Mouse (Mus musculus) liver, embryonic 13.5 days (tissue): ENCODE data around the gene Dusp27. TPM values are rescaled to one million over a fixed set of nuclear protein-coding genes. Genes with fewer than 3 reads are reported as not detected.

Source experiments
- ATAC-seq: fragments of 200-750 bp; cut with Nextera tagmentation; 2 replicates; pipeline ENCODE4 v1.8.0; 2017; ENCODE audit warnings: low read depth, mild to moderate bottlenecking, moderate number of reproducible peaks, moderate library complexity
- DNase-seq: peaks from one replicate; pipeline ENCODE4 v3.0.0; 2022
- H3K27ac ChIP-seq: fragments of 300-500 bp; sonication (generic); 2 replicates; pipeline ENCODE4 v1.5.1; 2015; ENCODE audit warnings: moderate library complexity, mild to moderate bottlenecking, inconsistent platforms
- H3K27me3 ChIP-seq: fragments of 300-500 bp; sonication (generic); 2 replicates; pipeline ENCODE4 v1.6.1; 2015; ENCODE audit warnings: mild to moderate bottlenecking, inconsistent platforms
- H3K36me3 ChIP-seq: fragments of 300-500 bp; sonication (generic); 2 replicates; pipeline ENCODE4 v1.6.1; 2015; ENCODE audit warnings: mild to moderate bottlenecking, inconsistent platforms
- H3K4me1 ChIP-seq: fragments of 300-500 bp; sonication (generic); replicated peaks from 2 replicates; pipeline ENCODE4 v1.6.1; 2015; ENCODE audit warnings: inconsistent platforms
- H3K4me2 ChIP-seq: fragments of 300-500 bp; sonication (generic); 2 replicates; pipeline ENCODE4 v1.6.1; 2015; ENCODE audit warnings: inconsistent platforms, mild to moderate bottlenecking, moderate library complexity
- H3K4me3 ChIP-seq: fragments of 300-500 bp; sonication (generic); replicated peaks from 2 replicates; pipeline ENCODE4 v1.5.1; 2015; ENCODE audit warnings: mild to moderate bottlenecking, inconsistent platforms
- H3K9ac ChIP-seq: fragments of 300-500 bp; sonication (generic); 2 replicates; pipeline ENCODE4 v1.6.1; 2015; ENCODE audit warnings: mild to moderate bottlenecking, inconsistent platforms
- H3K9me3 ChIP-seq: fragments of 300-500 bp; sonication (generic); replicated peaks from 2 replicates; pipeline ENCODE4 v1.6.1; 2016; ENCODE audit warnings: inconsistent platforms
- WGBS: fragments of 180-500 bp; shearing (Covaris S2); methylation state at CpG from one replicate; pipeline ENCODE4 v1.1.7; 2015; ENCODE audit not compliant: insufficient replicate concordance; 5-methylcytosine and 5-hydroxymethylcytosine counted together
- polyA plus RNA-seq: library from polyadenylated mRNA; unstranded; fragments of >200 nt; fragmentation: Nextera tagmentation; extraction: Ambion mirVana; gene quantifications from 2 replicates; pipeline ENCODE4 v1.2.1, GENCODE M21; 2015

Dusp27 gene
- polyA plus RNA-seq: 0.16 TPM in 2 replicates

DNA sequence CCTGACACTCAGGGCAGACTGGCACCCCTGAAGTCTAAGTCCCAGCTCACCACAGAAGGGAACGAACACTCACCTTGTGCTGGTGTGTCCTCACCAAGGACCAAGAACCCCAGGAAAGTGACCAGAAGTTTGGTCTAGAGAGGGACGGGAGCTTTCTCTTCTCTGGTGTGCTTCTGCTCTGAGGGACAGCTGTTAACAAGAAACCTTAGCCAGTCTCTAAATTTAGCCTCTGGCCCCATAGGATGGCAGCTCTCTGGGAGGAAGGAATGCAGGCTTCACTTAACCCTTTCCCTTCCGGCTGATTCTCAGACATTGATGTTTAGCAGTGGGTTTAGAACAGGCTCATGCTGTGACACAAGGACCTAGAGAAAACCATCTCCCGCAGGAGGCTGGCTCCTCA is at the start of gene Dusp27:
Gene Dusp27 (minus strand): TSS at position 204 of the 400 bp plus-strand sequence.
- Histone ChIP-seq H3K4me2 (no peak within 1 kb of the TSS), H3K9ac (no peak within 1 kb of the TSS), H3K9me3 (no peaks in the 10 kb centered on the region; the same call in 1 of the 2 replicates), H3K27me3 (no peaks in the 10 kb centered on the region), H3K4me3 (no peak within 1 kb of the TSS), H3K36me3 (no peaks in the 10 kb centered on the region), H3K4me1 (peaks cover 22% of the 10 kb centered on the region), H3K27ac (no peak within 1 kb of the TSS)
- WGBS: 44% methylated on average over 4 of the region's 4 CpGs
- no peak for DNase-seq
- no peak for ATAC-seq

DNA sequence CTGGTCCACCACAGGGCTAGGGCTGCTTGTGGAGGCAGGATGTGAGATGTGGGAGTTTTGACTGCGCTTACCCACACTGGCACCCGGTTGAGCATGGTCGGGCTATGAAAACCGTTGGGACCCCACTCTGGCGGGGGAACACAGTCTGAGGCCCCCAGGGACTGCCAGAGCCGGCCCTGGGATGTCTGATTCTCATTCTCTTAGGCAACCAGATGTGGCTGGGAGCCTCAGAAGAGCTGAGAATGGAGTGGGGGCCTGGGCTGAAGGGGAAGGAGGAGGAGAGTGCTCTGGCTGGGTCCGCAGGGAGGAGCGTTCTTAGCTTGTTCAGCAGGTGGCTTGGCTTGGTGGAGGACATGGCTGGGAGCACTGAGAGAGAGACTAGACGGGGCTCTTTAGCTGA is 45.9 kb upstream of the Dusp27 start:
- Histone ChIP-seq H3K27ac (no peak overlapping the region), H3K9ac (no peak overlapping the region), H3K27me3 (no peaks in the 10 kb centered on the region), H3K4me3 (no peak overlapping the region), H3K4me1 (no peaks in the 10 kb centered on the region), H3K36me3 (no peaks in the 10 kb centered on the region), H3K9me3 (no peaks in the 10 kb centered on the region), H3K4me2 (no peak overlapping the region)
- no peak for DNase-seq
- ATAC-seq: no peak
- WGBS: 62% methylated on average over 9 of the region's 9 CpGs

DNA sequence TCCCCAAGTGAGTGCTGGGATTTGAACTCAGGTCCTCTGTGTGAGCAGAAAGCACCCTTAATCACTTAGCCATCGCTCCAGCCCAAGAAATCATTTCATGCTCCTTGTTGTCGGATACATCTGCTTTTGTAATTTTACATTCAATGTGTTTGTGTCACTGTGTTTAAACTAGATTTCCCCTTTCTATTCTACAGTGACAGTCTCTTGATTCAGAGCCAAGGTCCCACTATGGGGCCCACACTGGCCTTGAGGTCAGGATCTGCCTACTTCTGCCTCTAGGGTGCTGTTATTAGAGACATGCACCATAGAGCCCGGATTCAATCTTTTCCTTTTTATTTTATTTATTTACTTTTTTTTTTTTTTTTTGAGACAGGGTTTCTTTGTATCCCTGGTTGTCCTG is 45.3 kb upstream of the Dusp27 start:
- 71% methylated on average over 3 of the region's 3 CpGs for WGBS

DNA sequence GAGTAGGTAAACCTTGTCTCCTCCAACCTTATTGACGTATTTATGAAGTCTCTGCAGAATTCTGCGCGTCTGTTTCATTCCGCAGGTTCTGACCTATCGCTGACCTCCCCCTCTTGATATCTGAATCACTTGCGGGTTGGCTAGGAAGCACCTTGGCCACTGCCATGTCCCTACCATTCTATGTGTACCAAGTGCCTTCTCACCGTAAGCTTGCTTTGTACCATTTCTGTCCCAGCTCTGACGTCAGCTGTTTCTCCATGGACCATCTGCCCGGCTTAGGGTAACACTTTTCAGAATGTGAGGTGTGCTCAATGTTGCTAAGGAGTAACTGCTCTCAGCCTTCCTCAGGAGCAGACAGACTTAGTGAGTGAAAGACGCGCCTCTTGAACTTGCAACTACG is 43.1 kb upstream of the Dusp27 start:
- Histone ChIP-seq H3K4me3 (no peak overlapping the region), H3K36me3 (no peaks in the 10 kb centered on the region), H3K27me3 (no peaks in the 10 kb centered on the region), H3K9me3 (no peaks in the 10 kb centered on the region), H3K4me2 (no peak overlapping the region), H3K4me1 (no peaks in the 10 kb centered on the region), H3K9ac (no peak overlapping the region), H3K27ac (no peak overlapping the region)
- ATAC-seq (no peak), DNase-seq (no peak)
- 80% methylated on average over 12 of the region's 12 CpGs for WGBS

More for the DNA sequence above, 45.3 kb upstream of the Dusp27 start:
- Histone ChIP-seq H3K4me3 (no peak overlapping the region), H3K36me3 (no peaks in the 10 kb centered on the region), H3K9ac (no peak overlapping the region), H3K27ac (no peak overlapping the region), H3K27me3 (no peaks in the 10 kb centered on the region), H3K4me1 (no peaks in the 10 kb centered on the region), H3K9me3 (no peaks in the 10 kb centered on the region), H3K4me2 (no peak overlapping the region)
- ATAC-seq: no peak
- no peak for DNase-seq

DNA sequence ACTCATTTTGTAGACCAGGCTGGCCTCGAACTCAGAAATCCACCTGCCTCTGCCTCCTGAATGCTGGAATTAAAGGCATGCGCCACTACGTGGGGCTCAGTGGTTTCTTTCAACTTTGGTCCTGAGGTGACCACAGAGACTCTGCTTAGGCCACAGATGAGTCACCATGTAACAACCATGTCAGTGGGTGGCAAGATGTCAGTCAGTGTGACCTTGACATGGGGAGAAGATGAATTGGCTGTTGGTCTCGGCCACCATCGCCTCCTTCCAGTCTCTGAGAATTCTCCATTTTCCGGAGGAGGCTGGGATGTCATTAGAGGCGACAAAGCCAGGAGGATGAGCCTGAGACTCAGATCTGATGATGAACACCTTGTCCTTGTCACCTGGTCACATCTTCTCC is 42.0 kb upstream of the Dusp27 start:
- Histone ChIP-seq H3K27ac (no peak overlapping the region), H3K27me3 (no peaks in the 10 kb centered on the region), H3K4me1 (no peaks in the 10 kb centered on the region), H3K36me3 (no peaks in the 10 kb centered on the region), H3K9me3 (no peaks in the 10 kb centered on the region), H3K4me3 (no peak overlapping the region), H3K4me2 (no peak overlapping the region), H3K9ac (no peak overlapping the region)
- DNase-seq (no peak), ATAC-seq (no peak)
- WGBS: 65% methylated on average over 7 of the region's 7 CpGs

DNA sequence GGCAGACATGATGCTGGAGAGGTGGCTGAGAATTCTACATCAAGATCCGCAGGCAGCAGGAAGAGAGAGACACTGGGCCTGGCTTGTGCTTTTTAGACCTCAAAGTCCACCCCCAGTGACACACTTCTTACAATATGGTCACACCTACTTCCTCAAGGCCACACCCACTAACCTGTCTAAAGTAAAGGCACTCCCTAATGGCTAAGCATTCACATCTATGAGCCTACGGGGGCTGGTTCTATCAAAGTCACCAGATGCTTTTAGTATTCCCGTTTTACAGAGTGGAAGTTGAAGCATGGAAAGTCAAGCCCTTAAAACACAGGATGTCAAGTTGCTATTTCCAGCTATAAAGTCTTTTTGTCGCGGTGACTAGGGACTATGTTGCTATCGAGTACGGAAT is 40.3 kb upstream of the Dusp27 start:
- Histone ChIP-seq H3K27me3 (0 out of 2 replicates have a peak, but pooled peaks cover 5% of the 10 kb centered on the region), H3K27ac (no peak overlapping the region), H3K4me1 (no peaks in the 10 kb centered on the region), H3K36me3 (no peaks in the 10 kb centered on the region), H3K9ac (no peak overlapping the region), H3K4me2 (no peak overlapping the region), H3K9me3 (no peaks in the 10 kb centered on the region), H3K4me3 (no peak overlapping the region)
- WGBS: 80% methylated on average over 7 of the region's 7 CpGs
- DNase-seq (no peak), ATAC-seq (no peak)

DNA sequence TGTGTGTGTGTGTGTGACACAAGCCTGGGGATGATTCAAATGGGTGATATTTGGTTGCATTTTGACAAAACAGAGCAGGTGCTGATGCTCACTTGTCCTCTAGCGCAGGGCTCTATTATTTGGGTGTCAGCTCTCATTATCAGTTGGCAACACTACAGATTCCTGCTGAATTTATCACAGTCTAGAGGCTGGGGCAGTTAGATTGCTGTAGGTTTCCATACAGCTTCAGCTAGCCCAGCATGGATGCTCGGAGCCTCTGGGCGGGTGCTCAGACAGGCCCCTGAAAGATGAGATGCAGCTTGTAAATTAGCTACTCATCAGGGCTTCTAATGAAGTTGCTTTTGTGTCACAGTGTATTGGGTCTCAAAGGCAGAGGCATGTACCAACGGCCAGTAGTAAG is 39.7 kb upstream of the Dusp27 start:
- Histone ChIP-seq H3K9me3 (no peaks in the 10 kb centered on the region), H3K4me2 (no peak overlapping the region), H3K4me1 (no peaks in the 10 kb centered on the region), H3K9ac (no peak overlapping the region), H3K36me3 (no peaks in the 10 kb centered on the region), H3K27me3 (0 out of 2 replicates have a peak, but pooled peaks cover 5% of the 10 kb centered on the region), H3K27ac (no peak overlapping the region), H3K4me3 (no peak overlapping the region)
- no peak for DNase-seq
- 0 out of 2 replicates have a peak, but pooled peaks have one; percentile 26 for ATAC-seq
- 45% methylated on average over 4 of the region's 4 CpGs for WGBS

DNA sequence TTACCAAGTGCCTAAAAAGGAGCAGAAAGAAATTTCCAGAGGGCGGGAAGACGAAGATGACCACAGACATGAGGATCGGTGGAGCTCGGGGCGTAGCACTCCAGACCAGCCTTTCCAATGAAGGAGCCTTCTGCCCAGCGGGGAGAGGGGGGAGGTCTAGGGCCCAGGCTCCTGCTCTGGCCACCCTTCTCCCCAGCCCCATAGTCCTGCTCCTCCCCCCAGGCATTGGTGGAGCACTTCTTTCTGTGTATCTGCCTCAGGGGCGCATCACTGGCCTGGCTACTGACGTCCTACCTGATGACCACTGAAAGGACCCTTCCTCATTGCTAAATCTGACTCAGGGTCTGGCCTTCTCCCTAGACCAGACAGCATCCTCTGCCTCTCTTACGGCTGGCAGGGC is 37.4 kb upstream of the Dusp27 start:
- no peaks in the 10 kb centered on the region for H3K9me3 ChIP-seq
- H3K27ac ChIP-seq: no peak overlapping the region
- H3K4me1 ChIP-seq: no peaks in the 10 kb centered on the region
- H3K36me3 ChIP-seq: no peaks in the 10 kb centered on the region
- ATAC-seq: no peak
- no peak overlapping the region for H3K4me2 ChIP-seq
- H3K9ac ChIP-seq: no peak overlapping the region
- no peak for DNase-seq
- peaks cover 8% of the 10 kb centered on the region for H3K27me3 ChIP-seq
- H3K4me3 ChIP-seq: no peak overlapping the region
- WGBS: 86% methylated on average over 9 of the region's 9 CpGs

DNA sequence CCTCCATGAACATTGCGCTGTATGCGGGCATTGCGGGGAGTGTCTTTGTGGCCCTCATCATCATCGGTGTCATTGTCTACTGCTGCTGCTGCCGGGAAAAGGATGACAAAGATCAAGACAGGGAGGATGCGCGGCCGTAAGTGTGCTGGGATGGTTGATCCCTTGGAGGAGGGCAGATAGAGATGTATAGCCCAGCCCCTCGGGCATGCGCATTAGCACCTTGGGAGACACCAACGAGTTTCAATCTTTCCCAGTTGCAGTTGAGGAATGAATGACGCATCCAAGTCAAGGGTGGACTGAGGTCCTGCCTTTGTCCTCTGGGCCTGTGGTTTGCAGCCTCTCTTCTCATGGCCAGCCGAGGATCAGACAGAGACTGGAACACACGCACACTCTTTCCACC is 36.9 kb upstream of the Dusp27 start:
- WGBS: 80% methylated on average over 14 of the region's 14 CpGs
- no peak overlapping the region for H3K4me2 ChIP-seq
- DNase-seq (no peak), ATAC-seq (no peak)
- no peaks in the 10 kb centered on the region for H3K9me3 ChIP-seq
- H3K4me3 ChIP-seq: no peak overlapping the region
- no peak overlapping the region for H3K9ac ChIP-seq
- H3K4me1 ChIP-seq: no peaks in the 10 kb centered on the region
- H3K27ac ChIP-seq: no peak overlapping the region
- H3K27me3 ChIP-seq: peaks cover 14% of the 10 kb centered on the region
- no peaks in the 10 kb centered on the region for H3K36me3 ChIP-seq

DNA sequence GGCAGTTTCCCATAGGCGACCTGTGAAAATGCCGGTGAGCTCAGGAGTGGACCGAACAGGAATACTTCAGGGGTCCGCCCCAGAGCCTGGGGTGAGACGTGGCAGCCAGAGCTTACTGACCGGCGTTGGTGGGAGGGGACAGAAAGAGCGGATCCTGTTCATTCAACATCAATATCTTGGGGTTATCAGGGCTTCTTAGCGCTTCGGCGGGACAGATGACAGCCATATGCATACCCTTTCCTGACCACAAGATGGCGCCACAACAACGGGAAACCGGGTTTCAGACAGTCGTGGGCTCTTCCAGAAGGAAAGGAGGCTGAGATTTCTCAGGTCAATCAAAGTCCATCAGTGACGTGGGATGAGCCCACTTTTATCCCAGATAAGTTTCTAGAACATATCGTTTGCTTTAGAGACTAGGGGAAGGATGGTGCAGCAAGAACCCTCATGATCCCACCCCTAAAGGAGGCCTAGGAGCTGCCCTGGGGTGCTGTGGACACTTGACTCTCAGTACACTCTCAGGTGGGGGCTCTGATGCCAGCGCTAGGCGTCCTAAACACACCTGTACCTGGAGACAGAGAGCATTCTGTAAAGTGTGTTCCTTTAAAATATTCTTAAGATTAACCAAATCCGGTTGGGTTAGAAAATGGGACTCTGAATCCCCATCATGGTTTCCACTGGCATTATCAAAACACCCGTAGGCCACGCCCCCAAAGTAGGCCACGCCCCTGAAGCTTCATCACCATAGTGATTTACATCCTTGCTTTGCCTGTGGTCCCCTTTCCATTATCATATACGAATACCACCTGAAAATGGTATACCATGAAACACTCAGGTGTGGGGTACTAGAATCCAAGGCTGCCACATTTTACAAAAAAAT is 33.1 kb upstream of the Dusp27 start:
- H3K36me3 ChIP-seq: no peaks in the 10 kb centered on the region
- H3K4me1 ChIP-seq: no peaks in the 10 kb centered on the region
- no peaks in the 10 kb centered on the region for H3K9me3 ChIP-seq
- peaks cover 26% of the 10 kb centered on the region for H3K27me3 ChIP-seq
- WGBS: 14% methylated on average over 24 of the region's 24 CpGs
- DNase-seq (no peak), ATAC-seq (0 out of 2 replicates have a peak, but pooled peaks have one; percentile 27)
- no peak overlapping the region for H3K4me2 ChIP-seq
- no peak overlapping the region for H3K4me3 ChIP-seq
- no peak overlapping the region for H3K9ac ChIP-seq
- H3K27ac ChIP-seq: no peak overlapping the region

DNA sequence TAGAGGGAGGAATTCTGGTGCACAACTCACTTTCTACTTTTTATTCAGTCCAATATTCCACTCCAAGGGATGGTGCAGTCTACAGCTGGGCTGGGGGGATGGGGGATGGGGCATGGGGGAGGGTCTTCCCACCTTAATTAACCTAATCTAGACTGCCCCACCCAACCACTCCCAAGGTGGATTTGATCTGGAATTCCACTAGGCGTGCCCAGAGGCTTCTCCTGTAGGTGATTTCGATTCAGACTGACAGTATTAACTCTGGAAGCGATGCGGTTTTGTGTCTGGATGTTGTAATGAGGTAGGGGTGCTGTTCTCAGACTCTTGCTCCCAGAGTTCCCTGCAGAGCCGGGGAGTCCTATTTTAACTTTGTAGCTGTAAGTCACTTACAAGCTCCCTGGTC is 32.4 kb upstream of the Dusp27 start:
- no peaks in the 10 kb centered on the region for H3K9me3 ChIP-seq
- no peaks in the 10 kb centered on the region for H3K4me1 ChIP-seq
- H3K4me3 ChIP-seq: no peak overlapping the region
- peaks cover 33% of the 10 kb centered on the region for H3K27me3 ChIP-seq
- ATAC-seq (no peak), DNase-seq (no peak)
- no peak overlapping the region for H3K9ac ChIP-seq
- no peaks in the 10 kb centered on the region for H3K36me3 ChIP-seq
- WGBS: 44% methylated on average over 5 of the region's 5 CpGs
- H3K4me2 ChIP-seq: no peak overlapping the region
- no peak overlapping the region for H3K27ac ChIP-seq

DNA sequence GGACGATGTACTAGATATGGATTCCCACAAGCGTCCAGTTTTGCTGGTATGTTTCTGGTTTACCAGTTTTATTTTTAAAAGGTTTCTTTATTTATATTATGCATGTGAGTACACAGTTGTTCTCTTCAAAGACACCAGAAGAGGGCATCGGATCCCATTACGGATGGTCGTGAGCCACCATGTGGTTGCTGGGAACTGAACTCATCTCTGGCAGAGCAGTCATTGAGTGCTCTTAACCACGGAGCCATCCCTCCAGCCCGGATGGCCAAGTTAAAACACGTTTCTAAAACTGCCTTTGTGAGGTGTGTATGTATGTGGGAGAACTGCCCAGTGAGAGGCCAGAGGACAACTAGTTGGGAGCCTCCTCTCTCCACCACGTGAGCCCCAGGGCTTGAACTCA is 30.9 kb upstream of the Dusp27 start:
- ATAC-seq (no peak), DNase-seq (no peak)
- Histone ChIP-seq H3K27me3 (peaks cover 40% of the 10 kb centered on the region), H3K9ac (no peak overlapping the region), H3K4me2 (no peak overlapping the region), H3K9me3 (no peaks in the 10 kb centered on the region), H3K4me3 (no peak overlapping the region), H3K27ac (no peak overlapping the region), H3K4me1 (peaks cover 6% of the 10 kb centered on the region), H3K36me3 (no peaks in the 10 kb centered on the region)
- WGBS: 44% methylated on average over 9 of the region's 9 CpGs
